Mouse (Mus musculus): ENCODE results near the gene Hjurp.

Gene Hjurp

DNA sequence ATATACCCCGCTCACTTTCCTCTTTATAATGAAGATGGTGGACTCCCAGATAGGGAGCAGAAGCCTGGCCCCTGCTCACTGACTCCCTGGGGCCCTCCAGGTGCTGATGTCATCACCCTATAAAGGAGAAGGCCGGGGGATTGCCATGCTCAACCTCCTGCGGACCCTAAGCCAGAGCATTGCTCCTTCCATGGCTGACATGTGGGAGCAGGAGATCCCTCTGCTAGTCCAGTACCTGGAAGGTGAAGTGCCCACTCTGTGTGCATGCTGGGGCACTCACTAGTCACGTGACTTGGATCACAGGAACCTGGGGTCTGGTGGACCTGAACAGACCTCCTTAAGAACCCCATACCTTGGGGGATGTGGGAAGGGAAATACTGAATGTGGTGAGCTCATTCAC, 36.9 kb downstream of the Hjurp start:
- no peak for DNase-seq (ENCODE audit: low read depth in 2 of 2, low spot score in 2 of 2)

DNA sequence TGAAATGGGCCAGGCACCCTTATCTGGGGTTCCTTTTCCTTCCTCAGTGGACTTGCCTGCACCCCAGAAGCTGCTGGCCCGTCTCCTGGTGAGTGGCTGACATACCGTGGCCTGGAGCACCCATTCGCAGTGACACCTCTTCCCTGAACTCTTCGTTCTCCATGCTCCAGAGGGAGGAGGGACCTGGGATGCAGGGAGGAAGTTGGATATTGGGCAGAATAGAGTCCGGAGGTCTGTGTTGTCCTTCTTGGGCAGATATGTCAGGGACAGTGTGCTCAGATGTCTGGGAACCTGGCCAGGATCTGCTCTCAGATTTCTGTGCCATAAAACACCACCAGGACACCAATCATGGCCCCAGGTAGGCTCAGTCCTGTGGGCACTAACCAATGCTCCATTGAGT, 37.4 kb downstream of the Hjurp start:
- DNase-seq (ENCODE audit: low read depth in 2 of 2, low spot score in 2 of 2): no peak

DNA sequence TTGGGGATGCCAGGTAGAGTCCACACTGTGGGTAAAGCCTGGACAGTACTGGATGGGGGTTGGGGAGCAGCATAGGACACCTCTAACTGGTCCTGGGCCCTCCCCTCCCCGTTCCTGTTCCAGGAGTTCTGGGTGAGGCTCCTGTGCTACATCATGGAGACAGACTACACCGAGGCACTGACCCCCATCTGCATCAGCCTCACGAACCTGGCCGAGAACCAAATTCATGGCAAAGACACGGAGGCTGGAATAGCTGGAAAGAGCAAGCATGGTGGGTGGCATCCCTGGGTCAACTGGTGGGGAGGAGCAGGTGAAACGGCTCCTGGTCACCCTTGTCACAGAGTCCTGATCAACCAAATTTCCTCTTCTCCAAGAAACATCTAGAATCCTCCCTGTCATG, 38.7 kb downstream of the Hjurp start:
- no peak for DNase-seq (ENCODE audit: low read depth in 2 of 2, low spot score in 2 of 2)

DNA sequence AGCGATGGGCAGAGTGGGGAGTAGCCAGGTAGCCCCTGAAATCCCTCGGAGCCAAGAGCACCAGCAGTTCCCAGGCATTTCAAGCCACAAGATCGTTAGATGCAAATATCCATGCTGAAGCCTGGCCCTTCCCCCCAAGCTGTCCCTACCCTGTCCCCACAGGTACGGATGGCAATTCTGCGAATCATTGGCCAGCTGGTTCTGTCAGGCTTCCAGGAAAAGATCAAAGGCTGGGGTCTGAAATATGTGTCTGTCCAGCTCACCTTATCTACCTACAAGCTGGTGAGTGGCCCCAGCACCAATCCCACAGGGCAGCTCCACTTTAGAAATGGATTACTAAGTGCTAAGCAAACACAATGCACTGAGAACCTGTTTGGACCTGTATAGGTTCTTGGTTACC, 40.1 kb downstream of the Hjurp start:
- no peak for DNase-seq (ENCODE audit: low read depth in 2 of 2, low spot score in 2 of 2)

DNA sequence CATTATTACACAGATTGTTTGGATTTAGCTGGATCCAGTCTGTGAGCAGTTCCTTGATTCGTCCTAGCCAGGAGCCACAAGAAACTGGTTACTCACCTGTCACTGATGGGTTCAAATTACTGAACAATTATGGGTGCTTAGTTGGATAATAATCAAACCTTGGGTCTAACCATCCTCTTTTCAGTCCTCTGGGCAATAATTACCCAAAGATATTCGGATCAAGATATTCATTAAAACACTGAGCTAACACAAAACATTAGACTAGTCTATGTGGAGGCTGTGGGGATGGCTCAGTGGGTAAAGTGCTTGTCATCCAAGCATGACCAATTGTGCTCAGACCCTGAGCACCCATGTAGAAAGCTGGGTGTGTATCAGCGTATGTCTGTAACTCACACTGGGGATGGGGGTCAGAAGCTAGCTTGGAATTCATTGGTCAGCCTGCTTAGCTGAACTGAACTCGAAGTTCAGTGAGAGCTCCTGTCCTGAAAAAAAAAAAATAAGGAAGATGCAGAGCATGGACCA, 41.5 kb downstream of the Hjurp start:
- DNase-seq (ENCODE audit: low read depth in 2 of 2, low spot score in 2 of 2): no peak

DNA sequence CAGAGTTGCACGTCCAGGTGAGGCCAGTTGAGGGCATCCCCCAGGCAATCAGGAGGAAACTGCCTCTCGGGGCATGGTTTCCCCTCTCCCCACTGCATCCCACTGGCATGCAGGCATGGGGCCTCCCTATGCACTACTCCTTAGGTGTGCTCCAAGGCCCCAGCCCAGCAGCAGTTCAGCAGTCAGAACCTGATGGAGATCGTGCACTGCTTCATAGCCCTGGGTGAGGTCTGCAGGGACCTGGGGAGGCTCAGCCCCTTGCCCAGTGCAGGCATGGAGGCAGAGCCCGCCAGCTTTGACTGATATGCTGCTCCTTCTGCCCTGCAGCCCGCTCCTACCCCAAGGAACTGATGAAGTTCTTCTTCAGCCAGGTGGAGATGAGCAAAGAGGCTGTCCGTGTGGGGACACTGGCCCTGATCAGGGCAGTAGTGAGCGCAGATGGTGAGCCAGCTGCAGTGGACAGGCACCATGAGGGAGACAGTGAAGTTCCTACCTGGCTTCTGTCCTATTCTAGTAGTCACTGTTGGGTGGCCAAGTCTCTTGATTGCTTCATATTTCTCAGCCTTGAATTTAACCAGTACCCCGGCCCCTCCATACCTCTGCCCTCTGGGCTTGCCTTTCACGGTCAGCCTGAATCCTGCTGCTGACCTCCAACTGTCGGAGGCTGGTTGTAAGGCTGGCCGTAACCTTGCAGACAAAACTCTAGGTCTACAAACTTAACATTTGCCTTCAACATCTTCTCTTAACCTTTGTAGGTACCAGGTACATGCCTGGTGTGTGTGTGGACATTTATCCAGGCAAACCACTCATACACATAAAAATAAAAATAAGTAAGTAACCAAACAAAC, 42.2 kb downstream of the Hjurp start:
- DNase-seq (ENCODE audit: low read depth in 2 of 2, low spot score in 2 of 2): no peak

DNA sequence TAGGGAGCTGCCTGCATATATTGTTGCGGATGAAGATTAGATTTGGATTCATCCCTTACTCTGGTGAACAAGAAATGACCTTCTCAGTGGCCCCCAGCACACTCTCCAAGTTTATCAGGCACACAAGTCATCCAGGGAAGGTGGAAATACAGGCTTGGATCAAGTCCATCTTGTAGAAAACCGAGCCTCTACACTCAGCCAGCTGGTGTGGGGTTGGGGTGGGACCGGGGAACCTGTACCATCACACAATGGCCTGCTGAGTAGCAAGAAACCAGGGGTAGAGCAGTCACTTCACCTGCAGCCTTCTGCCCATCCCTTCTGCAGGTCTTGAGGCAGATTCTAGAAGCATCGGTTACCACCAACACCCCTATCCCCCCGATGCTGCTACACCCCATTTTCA, 42.8 kb downstream of the Hjurp start:
- no peak for DNase-seq (ENCODE audit: low read depth in 2 of 2, low spot score in 2 of 2)

DNA sequence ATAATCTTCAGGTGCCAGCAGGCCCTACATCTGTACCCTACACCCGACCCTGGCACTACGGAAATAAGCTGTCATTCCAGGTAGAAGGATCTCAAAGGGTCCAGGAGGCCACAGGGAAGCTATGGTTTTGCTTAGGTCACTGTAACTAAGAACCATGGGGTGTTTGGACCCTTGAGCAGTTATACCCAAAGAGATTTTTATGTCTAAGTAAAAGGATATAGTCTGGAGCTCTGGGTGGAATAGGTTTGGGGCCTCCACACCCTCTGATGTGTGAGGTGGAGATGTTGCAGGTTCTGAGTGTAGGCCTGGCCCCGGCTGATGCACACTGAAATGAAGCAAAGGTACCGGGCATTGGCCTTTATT, 43.2 kb downstream of the Hjurp start:
- no peak for DNase-seq (ENCODE audit: low read depth in 2 of 2, low spot score in 2 of 2)

DNA sequence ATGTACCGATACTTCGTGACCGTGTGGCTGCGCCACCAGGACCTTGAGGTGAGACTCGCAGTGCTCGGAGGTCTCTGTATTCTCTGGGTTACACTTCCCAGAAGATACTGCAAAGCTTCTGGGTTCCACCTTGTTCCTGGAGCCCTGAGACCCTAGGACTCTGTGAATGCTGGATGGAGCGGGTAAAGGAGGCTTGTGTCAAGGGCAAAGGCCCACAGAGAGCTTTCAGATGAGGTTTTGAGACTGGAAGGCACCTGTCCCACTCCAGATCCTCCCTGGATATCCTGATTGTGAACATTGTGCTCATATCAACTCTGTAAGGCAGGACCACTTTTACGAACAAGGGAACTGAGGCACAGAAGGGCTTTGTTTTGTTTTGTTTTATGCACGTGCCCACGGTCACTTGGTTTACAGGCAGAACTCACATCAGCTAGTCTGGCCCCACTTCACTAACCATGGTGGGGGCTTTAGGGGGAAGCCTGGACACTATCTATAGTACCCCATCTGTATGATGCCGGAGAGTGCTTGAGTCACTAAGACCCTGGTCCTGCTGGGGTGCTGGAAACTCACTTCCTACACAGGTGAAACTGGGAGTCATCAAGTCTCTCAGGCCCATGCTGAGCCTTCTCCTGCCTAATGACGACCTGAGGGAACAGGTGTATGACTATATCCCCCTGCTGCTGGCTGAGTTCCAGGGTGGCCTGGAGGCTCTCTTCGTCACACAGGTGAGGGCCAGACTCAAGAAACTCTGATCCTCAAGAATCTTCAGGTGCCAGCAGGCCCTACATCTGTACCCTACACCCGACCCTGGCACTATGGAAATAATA, 43.8 kb downstream of the Hjurp start:
- no peak for DNase-seq (ENCODE audit: low read depth in 2 of 2, low spot score in 2 of 2)

DNA sequence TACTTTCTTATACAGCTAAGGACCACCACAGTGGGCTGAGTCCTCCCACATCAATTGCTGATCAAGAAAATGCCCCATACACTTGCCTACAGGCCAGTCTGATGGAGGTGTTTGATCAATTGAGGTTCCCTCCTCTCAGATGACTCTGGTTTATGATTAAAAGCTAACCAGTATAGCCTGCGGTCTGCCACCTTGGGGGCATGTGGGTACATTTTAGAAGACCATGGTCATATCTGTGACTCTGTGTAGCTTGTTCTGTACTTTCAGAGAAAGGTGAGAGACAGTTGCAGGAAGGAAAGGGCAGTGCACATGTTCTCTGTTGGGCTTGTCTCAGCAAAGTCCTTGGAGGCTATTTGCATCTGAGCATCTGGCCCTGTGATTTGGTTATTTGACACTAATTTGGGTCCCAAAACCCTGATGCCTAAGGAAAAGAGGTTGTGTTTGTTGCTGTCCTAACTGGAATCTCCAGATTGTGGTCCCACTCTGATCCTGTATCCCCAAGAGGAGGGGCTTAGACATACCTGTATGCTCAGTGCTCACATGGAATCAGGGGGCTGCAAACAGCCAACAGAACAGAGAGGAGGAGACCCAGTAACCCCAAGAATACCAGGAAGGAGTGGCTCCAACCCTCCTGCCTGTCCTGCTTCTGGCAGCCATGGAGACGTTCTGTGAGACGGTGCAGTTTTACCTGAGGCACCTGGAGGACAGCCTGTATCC, 44.6 kb downstream of the Hjurp start:
- no peak for DNase-seq (ENCODE audit: low read depth in 2 of 2, low spot score in 2 of 2)

DNA sequence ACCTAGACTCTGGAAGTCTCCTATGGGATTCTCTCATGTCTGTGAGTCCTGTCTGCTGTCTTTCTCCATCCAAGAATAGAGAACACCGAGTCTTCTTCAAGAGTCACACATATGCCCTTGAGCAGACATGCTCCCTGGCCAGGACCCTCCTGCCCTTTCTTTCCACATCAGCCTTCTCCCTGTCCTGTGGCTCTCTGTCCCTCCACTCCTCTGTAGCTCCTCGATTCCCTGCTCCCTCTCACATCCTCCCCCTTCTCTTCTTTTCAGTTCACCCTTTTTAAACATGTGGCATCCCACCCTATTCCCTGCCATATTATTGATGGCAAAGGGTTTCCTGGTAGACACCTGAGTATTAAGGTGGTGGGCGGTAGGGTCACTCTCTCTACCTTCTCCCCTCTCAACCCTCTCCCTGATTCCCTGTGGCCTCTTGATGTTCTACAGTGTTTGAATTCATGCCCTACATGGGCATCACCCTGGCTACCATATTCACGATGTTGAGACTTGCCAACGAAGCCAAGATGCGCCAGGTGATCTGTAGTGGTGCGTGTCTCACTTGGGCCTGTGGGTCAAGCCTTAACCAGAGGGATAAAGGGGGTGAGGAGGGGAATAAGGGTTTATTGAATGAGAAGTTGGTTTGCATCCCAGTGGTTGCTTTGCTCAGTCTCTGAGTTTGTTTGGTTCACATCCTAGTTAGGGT, 45.5 kb downstream of the Hjurp start:
- no peak for DNase-seq (ENCODE audit: low read depth in 2 of 2, low spot score in 2 of 2)

DNA sequence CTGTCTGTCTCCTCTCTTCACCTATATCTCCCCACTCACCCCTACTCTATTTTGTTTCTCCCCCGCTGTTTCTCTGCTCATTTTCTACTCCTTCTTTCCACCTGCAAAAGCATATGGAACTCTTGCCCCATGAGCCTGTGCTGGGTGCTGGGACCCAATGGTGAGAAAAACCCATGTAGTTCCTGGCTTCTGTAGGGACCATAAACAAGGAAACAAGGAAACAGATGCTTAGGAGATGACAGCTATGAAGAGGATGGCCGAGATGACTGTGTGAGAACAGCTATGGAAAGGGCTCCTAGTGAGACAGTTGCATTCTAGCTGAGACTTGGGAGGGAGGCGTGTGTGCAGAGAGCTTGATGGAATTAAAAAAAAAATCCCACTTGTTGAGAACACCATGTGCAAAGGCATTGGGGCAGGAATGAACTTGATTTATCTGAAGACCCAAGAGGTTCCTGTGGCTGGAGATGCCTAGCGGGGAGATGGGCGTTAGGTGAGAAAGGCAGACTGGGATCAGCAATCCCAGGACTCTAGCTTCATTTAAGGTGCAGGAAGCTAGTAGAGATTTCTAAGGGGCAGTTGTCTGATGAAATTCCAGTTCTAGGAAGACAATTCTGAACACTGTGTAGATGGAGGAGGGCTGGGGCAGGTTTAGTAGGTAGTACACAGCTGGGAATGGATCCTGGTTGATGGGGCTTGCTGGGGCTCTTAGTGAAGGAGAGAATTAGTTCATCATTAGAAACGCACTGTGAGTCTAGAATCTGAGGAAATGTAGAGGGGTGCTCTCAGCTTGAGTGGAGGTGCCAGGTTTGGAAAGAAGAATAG, 46.2 kb downstream of the Hjurp start:
- DNase-seq (ENCODE audit: low read depth in 2 of 2, low spot score in 2 of 2): no peak

DNA sequence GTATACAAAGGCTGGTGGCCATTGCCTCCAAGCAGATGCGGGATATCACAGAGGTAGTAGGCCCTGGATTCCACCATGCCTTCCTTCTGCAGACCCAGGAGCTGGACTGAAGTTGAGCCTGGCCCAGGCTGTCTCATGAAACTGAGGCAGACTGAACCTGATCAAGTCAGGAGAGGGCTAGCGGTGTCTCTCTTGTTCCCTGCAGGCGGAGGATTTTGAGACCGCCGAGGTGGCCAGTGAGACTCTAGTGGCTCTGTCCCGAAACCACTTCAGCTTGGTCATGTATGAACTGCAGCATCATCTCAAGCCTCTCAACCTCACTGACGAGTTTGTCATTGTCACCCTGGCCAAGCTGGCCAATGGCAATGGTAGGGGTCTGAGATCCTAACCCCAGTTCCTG, 47.0 kb downstream of the Hjurp start:
- no peak for DNase-seq (ENCODE audit: low read depth in 2 of 2, low spot score in 2 of 2)

DNA sequence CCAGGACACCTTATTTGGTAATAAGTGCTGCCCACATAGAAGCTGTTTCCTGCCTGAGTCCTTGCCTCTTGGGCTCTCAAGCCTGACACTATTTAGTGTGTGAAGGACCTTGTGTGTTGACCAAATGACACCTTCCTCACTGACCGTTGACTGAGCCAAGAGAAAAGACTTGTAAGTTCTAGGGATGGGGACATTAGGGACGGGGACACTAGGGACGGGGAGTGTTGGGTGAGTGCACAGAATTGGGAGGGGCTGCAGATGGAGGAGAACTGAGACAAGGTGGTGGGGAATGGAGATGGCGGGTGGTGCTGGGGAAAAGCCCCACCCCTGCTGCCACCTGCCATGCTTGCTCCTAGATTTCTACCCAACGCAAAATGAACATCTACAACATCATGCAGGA, 47.4 kb downstream of the Hjurp start:
- no peak for DNase-seq (ENCODE audit: low read depth in 2 of 2, low spot score in 2 of 2)

DNA sequence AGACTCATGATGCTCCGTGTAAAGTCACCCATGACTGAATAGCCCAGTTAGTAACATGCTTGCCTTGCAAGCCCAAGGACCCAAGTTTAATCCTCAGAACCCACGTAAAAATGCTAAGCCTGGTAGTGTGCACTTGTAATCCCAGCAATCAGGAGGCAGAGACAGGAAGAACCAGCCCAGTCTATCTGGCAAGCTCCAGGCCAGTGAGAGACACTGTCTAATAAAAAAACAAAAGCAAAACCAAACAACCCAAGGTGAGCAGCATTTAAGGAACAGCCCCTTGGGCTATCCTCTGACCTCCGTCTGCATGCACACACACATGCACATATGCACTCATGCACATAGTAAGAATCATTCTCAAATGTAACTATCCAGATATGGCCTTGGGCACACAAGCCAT, 47.9 kb downstream of the Hjurp start:
- no peak for DNase-seq (ENCODE audit: low read depth in 2 of 2, low spot score in 2 of 2)

DNA sequence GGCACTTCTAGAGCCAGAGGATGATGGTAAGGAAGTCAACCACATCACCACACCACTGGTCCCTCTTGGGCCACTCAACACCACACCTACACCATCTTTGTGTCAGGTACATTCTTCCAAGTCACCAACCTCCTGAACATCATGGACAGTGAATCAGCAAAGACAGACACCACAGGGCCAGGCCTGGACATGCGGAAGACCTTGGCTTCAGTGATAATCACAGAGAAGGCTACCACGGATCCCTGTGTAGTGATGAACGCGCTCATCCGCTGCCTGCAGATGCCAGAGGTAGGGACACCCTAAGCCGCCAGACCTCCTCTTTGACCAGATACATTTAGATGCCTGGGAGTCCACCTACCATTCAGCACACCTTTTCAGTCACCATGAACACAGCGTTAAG, 49.3 kb downstream of the Hjurp start:
- DNase-seq (ENCODE audit: low read depth in 2 of 2, low spot score in 2 of 2): no peak

DNA sequence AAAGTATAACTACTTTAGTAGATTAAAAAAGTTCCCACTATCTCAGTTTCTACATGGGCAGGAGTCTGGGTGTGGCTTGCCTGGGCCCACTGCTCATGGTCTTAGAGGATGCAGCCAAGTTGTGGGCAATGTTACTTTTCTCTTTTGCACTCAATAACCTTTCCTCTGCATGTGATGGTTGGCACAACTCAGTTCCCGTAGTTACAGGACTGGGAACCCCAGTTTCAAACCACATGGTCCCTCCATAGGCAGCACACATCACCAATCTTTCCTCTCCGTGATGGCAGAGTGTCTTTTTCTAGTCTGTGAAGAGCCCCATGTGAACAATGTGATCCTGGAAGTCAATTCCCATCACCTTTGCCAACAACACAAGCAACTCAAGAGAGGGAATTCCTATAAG, 50.0 kb downstream of the Hjurp start:
- DNase-seq (ENCODE audit: low read depth in 2 of 2, low spot score in 2 of 2): no peak

DNA sequence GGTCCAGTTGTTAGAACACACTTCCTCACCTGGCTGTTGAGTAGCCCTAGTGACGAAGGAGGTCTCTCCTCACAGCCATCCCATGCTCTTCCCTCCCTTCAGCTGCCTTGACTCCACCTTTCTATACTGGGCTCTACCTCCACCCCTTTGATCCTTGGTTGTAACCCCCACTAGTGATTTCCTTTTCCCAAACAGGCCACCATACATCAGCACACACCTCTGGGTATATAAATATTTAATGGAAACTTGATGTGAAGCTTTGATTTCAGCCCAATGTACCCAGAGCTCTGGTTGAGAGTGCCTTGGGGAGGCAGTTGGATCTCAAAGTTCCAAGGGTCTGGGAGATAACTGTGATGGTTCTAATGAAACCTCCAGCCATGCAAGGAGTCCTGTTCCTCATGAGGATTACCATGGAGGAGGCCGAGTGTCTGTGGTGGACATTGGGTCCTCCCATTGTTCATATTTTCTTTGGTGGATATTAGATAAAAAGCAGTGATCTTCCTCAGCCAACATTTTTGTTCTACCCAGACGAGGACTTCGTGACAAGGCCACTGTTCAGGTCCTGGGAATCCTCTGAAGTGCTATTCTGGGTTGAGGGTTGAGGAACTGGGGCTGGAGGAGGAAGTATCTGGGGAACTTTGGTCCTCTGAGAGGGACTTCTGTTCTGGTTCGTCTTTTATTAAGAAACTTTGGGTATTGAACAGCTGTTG, 50.6 kb downstream of the Hjurp start, which contains the start of gene Mroh2a:
Gene Mroh2a, plus strand, starts transcription at position 317 of the 710 bp plus-strand sequence.
- peak in 1 of 2 experiments; percentile 0 for DNase-seq (ENCODE audit: low read depth in 2 of 2, low spot score in 2 of 2)

DNA sequence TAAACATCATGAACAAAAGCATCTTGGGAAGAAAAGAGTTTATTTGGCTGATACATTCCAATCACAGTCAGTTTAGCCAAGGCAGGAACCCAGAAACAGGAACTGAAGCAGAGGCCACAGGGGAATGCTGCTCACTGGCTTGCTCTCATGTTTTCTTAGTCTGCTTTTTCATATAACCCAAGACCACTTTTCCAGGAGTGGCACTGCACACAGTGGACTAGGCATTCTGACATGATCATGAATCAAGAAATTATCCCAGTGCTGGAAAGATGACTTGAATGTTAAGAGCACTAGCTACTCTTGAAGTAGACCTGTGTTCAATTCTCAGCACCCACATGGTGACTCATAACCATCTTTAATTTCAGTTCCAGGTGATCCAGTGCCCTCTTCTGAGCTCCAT, 51.7 kb downstream of the Hjurp start:
- DNase-seq (ENCODE audit: low read depth in 2 of 2, low spot score in 2 of 2): peak in 1 of 2 experiments; percentile 0

All from CD8-positive naive resting alpha-beta T cell, adult 2 months (primary cell).